Comparison of ENCODE assay signal across 13 mouse cellular contexts in genomic region chr2:51563881-51564280, GRCm38 (mm10).
DNase-seq lines count a peak whose midpoint lies in the region; ATAC-seq and TF ChIP-seq lines count a peak whose summit lies in the region.
"Had no signal": no experiment of that assay in that cellular context is flagged by ENCODE, and none has a peak within 500 bp of the region (broad histone marks: within the 10 kb centered on the region; RNA-seq: fewer than 3 reads in every experiment).

No protein-coding gene starts in this region.

- peak; percentile 78; the same call in 1 of the 2 replicates for ATAC-seq in kidney, embryonic 15.5 days (replicated peaks; ENCODE audit: low FRiP score)
- no peak for ATAC-seq in limb, embryonic 13.5 days (ENCODE audit: low FRiP score, low read depth)

- no peak for TF ChIP-seq CTCF in lung, adult 2 months (IDR thresholded peaks at IDR 0.05; ENCODE audit: insufficient read depth, low read length)

- H3K9me3 ChIP-seq in kidney, embryonic 15.5 days (replicated peaks): no peaks in the 10 kb centered on the region
- H3K9me3 ChIP-seq in limb, embryonic 13.5 days: no peaks in the 10 kb centered on the region

- intact Hi-C loops in heart, postnatal 14 days (cut with DNase I): no loop called here

- TF ChIP-seq POLR2A in lung, adult 2 months (IDR thresholded peaks at IDR 0.05; ENCODE audit: borderline replicate concordance, extremely low read depth, low read depth, low read length): no peak

- H3K36me3 ChIP-seq in kidney, embryonic 15.5 days: no peaks in the 10 kb centered on the region
- no peaks in the 10 kb centered on the region for H3K36me3 ChIP-seq in limb, embryonic 13.5 days

- no peak overlapping the region for H3K9ac ChIP-seq in kidney, embryonic 15.5 days
- no peak overlapping the region for H3K9ac ChIP-seq in limb, embryonic 13.5 days
- H3K9ac ChIP-seq: hindbrain, embryonic 14.5 days had no signal

- WGBS in lung, adult 2 months: 54% methylated on average over 5 of the region's 5 CpGs
- 50% methylated on average over 5 of the region's 5 CpGs for WGBS in kidney, embryonic 15.5 days
- 50% methylated on average over 5 of the region's 5 CpGs for WGBS in limb, embryonic 13.5 days

- no peak overlapping the region for H3K4me3 ChIP-seq in lung, adult 2 months (replicated peaks; ENCODE audit: extremely low read depth, low read depth, low read length)
- no peak overlapping the region for H3K4me3 ChIP-seq in kidney, embryonic 15.5 days (replicated peaks)
- H3K4me3 ChIP-seq in limb, embryonic 13.5 days: no peak overlapping the region
- H3K4me3 ChIP-seq: heart, adult 2 months had no signal

- no peak overlapping the region for H3K4me2 ChIP-seq in kidney, embryonic 15.5 days
- H3K4me2 ChIP-seq in limb, embryonic 13.5 days (replicated peaks): no peak overlapping the region
- H3K4me2 ChIP-seq: hindbrain, embryonic 14.5 days had no signal

- DNase-seq in heart, adult 11 months: peak; percentile 28
- DNase-seq in heart, postnatal 14 days: no peak
- DNase-seq in lung, postnatal 10 days: peak; percentile 39
- no peak for DNase-seq in lung, adult 2 months
- DNase-seq in right cerebral cortex, adult 18-20 months: no peak
- no peak for DNase-seq in ovary, postnatal 14 days (ENCODE audit: low spot score)
- DNase-seq: adrenal gland, adult 2 months; cerebellum, adult 18-20 months; heart, adult 2 months; midbrain, embryonic 14.5 days had no signal

- H3K4me1 ChIP-seq in lung, adult 2 months (ENCODE audit: control insufficient read depth, insufficient read depth, low read length): no peaks in the 10 kb centered on the region
- H3K4me1 ChIP-seq in kidney, embryonic 15.5 days: peaks cover 10% of the 10 kb centered on the region; the same call in 1 of the 2 replicates
- H3K4me1 ChIP-seq in limb, embryonic 13.5 days: peaks cover 28% of the 10 kb centered on the region

- H3K27me3 ChIP-seq in kidney, embryonic 15.5 days: no peaks in the 10 kb centered on the region
- no peaks in the 10 kb centered on the region for H3K27me3 ChIP-seq in limb, embryonic 13.5 days

- 0 out of 2 replicates have a peak overlapping the region, but pooled peaks have one; percentile 27 for H3K27ac ChIP-seq in kidney, embryonic 15.5 days
- peak overlapping the region; percentile 67; the same call in 1 of the 2 replicates for H3K27ac ChIP-seq in limb, embryonic 13.5 days
- H3K27ac ChIP-seq: heart, adult 2 months; hindbrain, embryonic 14.5 days had no signal

Comparison
In these comparisons a context has a peak if more than half of its experiments do, and no peak if none do; other contexts are left out.
1. DNase-seq: peak in heart, adult 11 months (single experiment) and lung, postnatal 10 days (single experiment); none in heart, postnatal 14 days (0 of 2), lung, adult 2 months (single experiment), right cerebral cortex, adult 18-20 months (single experiment) and ovary, postnatal 14 days (single experiment).